14 mouse cellular contexts compared by ENCODE assay signal in the genomic region with DNA sequence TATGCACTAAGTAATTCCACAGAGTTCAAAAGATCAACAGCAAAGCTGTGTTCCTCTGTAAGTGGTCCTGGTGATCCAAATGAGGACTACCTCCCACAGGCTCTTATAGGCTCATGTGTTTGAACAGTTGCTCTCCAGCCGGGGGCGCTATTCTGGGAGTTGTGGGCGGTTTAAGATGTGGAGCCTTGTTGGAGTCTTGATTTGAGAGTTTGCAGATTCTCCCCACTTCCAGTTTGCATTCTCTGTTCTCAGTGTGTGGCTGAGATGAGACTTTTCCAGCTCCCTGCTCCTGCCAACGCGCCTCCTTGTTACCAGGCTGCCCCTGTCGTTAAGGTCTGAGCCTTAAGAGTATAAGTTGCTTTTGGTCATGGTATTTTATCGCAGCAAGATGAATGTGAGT.
DNase-seq lines count a peak whose midpoint lies in the region; ATAC-seq lines count a peak whose summit lies in the region.
"Had no signal": no experiment of that assay in that cellular context is flagged by ENCODE, and none has a peak within 500 bp of the region (broad histone marks: within the 10 kb centered on the region; RNA-seq: fewer than 3 reads in every experiment).

No protein-coding gene starts in this region.

- no peak for DNase-seq in frontal cortex, postnatal 25 days (ENCODE audit: low spot score in 2 of 2)
- DNase-seq in left cerebral cortex, postnatal 14 days (ENCODE audit: low spot score in 2 of 2), result peak; percentile 27 to 36
- DNase-seq in left cerebral cortex, adult 8-10 months (ENCODE audit: low spot score in 2 of 2), result no peak
- peak; percentile 15 for DNase-seq in thymus, postnatal 4 days
- DNase-seq in thymus, postnatal 14 days, result no peak
- DNase-seq in urinary bladder, postnatal 10 days (ENCODE audit: low spot score), result no peak
- no peak for DNase-seq in ovary, postnatal 36 days (ENCODE audit: low spot score)
- DNase-seq: adrenal gland, postnatal 36 days; cerebellum, adult 9-10 months; kidney, adult 11 months; kidney, postnatal 36 days; thymus, postnatal 36 days had no signal

- intact Hi-C loops in left cerebral cortex, postnatal 14 days (cut with DNase I), result no loop called here

- ATAC-seq in frontal cortex, adult (ENCODE audit: low TSS enrichment), result peak; percentile 70
- ATAC-seq: forebrain, embryonic 16.5 days had no signal

Comparison
In these comparisons a context has a peak if more than half of its experiments do, and no peak if none do; other contexts are left out.
1. DNase-seq: peak in left cerebral cortex, postnatal 14 days (2 of 2) and thymus, postnatal 4 days (single experiment); none in frontal cortex, postnatal 25 days (0 of 2), left cerebral cortex, adult 8-10 months (0 of 2), thymus, postnatal 14 days (single experiment), urinary bladder, postnatal 10 days (single experiment) and ovary, postnatal 36 days (single experiment).